Mouse (Mus musculus) midbrain, embryonic 13.5 days (tissue): ENCODE measurements at regions not wholly inside any gene's neighbourhood (a gene's known extent, or its start where the extent isn't known, plus 50 kb on each side); places are given as distances from the start of the nearest gene placed in this dataset.

Experiments used
- ATAC-seq: fragments of 200-750 bp; cut with Nextera tagmentation; 2 replicates; pipeline ENCODE4 v1.8.0; 2017; ENCODE audit warnings: mild to moderate bottlenecking, moderate TSS enrichment, moderate library complexity
- H3K27ac ChIP-seq: fragments of 300-500 bp; sonication (generic); 2 replicates; pipeline ENCODE4 v1.5.1; 2015; ENCODE audit warnings: inconsistent platforms, mild to moderate bottlenecking, moderate library complexity
- H3K27me3 ChIP-seq: fragments of 300-500 bp; sonication (generic); 2 replicates; pipeline ENCODE4 v1.6.1; 2015; ENCODE audit warnings: mild to moderate bottlenecking, inconsistent platforms
- H3K36me3 ChIP-seq: fragments of 300-500 bp; sonication (generic); 2 replicates; pipeline ENCODE4 v1.6.1; 2015; ENCODE audit warnings: mild to moderate bottlenecking, inconsistent platforms
- H3K4me1 ChIP-seq: fragments of 300-500 bp; sonication (generic); replicated peaks from 2 replicates; pipeline ENCODE4 v1.6.1; 2015; ENCODE audit warnings: inconsistent platforms
- H3K4me2 ChIP-seq: fragments of 300-500 bp; sonication (generic); replicated peaks from 2 replicates; pipeline ENCODE4 v1.6.1; 2015; ENCODE audit warnings: moderate library complexity, mild to moderate bottlenecking, inconsistent platforms
- H3K4me3 ChIP-seq: fragments of 300-500 bp; sonication (generic); replicated peaks from 2 replicates; pipeline ENCODE4 v1.5.1; 2015; ENCODE audit warnings: mild to moderate bottlenecking, inconsistent platforms
- H3K9ac ChIP-seq: fragments of 300-500 bp; sonication (generic); replicated peaks from 2 replicates; pipeline ENCODE4 v1.6.1; 2015; ENCODE audit warnings: mild to moderate bottlenecking, inconsistent platforms
- H3K9me3 ChIP-seq: fragments of 300-500 bp; sonication (generic); 2 replicates; pipeline ENCODE4 v1.6.1; 2016; ENCODE audit warnings: mild to moderate bottlenecking, inconsistent platforms
- WGBS: fragments of 180-500 bp; shearing (Covaris S2); methylation state at CpG from one replicate; pipeline ENCODE4 v1.1.7; 2015; 5-methylcytosine and 5-hydroxymethylcytosine counted together

- Histone ChIP-seq H3K9me3 (no peaks in the 10 kb centered on the region), H3K27me3 (no peaks in the 10 kb centered on the region), H3K4me1 (no peaks in the 10 kb centered on the region), H3K4me2 (no peak overlapping the region), H3K9ac (no peak overlapping the region), H3K36me3 (no peaks in the 10 kb centered on the region), H3K27ac (no peak overlapping the region), H3K4me3 (no peak overlapping the region)
- WGBS = 92% methylated on average over 6 of the region's 6 CpGs
- ATAC-seq = no peak
Measured at GRCm38 (mm10) chr6:17157270-17157669, 92.3 kb downstream of the Tes start.

- WGBS = 39% methylated on average over 18 of the region's 18 CpGs
- H3K4me3 ChIP-seq = no peak overlapping the region
- peak overlapping the region; percentile 43 for H3K4me2 ChIP-seq
- ATAC-seq = peak; percentile 68
- H3K27ac ChIP-seq = peak overlapping the region; percentile 81
- no peaks in the 10 kb centered on the region for H3K27me3 ChIP-seq
- H3K9ac ChIP-seq = no peak overlapping the region
- H3K4me1 ChIP-seq = peaks cover 29% of the 10 kb centered on the region
- no peaks in the 10 kb centered on the region for H3K9me3 ChIP-seq
- H3K36me3 ChIP-seq = no peaks in the 10 kb centered on the region
Measured at GRCm38 (mm10) chr6:17169971-17170781, 105.2 kb downstream of the Tes start.

DNA sequence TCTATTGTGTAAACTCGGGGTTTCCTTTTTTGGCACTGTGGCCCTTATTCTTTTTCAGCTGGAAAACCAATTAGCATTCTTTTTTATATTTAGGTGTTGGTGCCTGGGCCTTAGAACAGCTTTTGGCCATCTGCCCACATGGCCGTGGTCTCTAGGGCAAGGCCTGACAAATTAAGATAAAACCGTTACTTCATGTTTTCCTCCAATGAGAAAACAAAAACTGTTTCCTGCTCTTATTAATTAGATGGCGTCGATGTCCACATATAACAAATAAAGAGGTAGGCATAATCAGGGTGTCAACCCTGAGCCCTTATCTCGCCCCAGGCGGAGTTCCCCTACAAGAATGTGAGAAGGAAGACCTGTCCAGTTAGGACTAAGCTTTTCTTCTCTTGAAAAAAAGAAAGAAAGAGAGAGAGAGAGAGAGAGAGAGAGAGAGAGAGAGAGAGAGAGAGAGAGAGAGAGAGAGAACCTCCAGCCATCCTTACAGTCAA is 105.9 kb downstream of the Tes start:
- Histone ChIP-seq H3K4me3 (peak overlapping the region; percentile 19; the same call in 1 of the 2 replicates), H3K36me3 (no peaks in the 10 kb centered on the region), H3K27me3 (no peaks in the 10 kb centered on the region), H3K4me2 (peak overlapping the region; percentile 43), H3K4me1 (peaks cover 29% of the 10 kb centered on the region), H3K9ac (no peak overlapping the region), H3K27ac (peak overlapping the region; percentile 81), H3K9me3 (no peaks in the 10 kb centered on the region)
- WGBS = 28% methylated on average over 7 of the region's 7 CpGs
- peak; percentile 17; the same call in 1 of the 2 replicates for ATAC-seq

DNA sequence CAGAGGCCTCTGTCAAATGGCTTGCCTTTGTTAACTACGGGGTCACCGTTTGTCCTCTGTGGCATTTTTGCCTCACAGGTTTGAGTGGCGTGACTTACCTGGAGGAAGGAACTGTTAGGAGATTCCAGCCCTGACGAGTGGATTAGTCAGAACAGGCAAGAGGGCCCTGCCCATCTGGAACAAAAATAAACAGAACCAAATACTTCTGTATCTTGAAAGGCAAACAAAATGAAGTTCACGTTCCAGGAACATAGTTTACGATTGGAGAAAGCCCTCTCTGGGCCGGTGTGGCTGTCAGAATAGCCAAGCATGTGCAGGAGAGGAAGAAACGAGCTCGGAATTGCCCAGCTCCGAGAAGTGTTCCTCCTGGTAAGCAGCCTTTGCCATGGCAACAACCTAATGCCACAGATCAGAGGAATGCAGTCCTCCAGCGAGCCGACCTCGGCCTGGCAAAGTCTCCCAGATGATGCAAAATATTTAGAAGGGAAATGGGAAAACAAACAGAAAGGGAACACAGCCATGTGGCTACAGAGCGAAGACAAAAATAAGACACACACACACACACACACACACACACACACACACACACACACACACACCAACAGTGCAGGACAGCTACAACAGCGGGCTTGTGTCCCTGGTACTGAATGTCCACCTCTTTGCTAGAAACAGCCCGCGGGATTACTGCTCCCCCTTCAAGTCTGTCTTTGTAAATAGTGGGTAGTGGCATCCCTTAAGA is 106.5 kb downstream of the Tes start:
- peak overlapping the region; percentile 7; the same call in 1 of the 2 replicates for H3K9ac ChIP-seq
- peaks cover 29% of the 10 kb centered on the region for H3K4me1 ChIP-seq
- no peaks in the 10 kb centered on the region for H3K36me3 ChIP-seq
- H3K9me3 ChIP-seq = no peaks in the 10 kb centered on the region
- 8% methylated on average over 17 of the region's 17 CpGs for WGBS
- no peaks in the 10 kb centered on the region for H3K27me3 ChIP-seq
- H3K4me2 ChIP-seq = peak overlapping the region; percentile 43
- peak overlapping the region; percentile 19; the same call in 1 of the 2 replicates for H3K4me3 ChIP-seq
- ATAC-seq = peak; percentile 88
- peak overlapping the region; percentile 81 for H3K27ac ChIP-seq

- H3K4me1 ChIP-seq = peaks cover 29% of the 10 kb centered on the region
- no peaks in the 10 kb centered on the region for H3K36me3 ChIP-seq
- 13% methylated on average over 1 of the region's 1 CpGs for WGBS
- no peak for ATAC-seq
- no peak overlapping the region for H3K9ac ChIP-seq
- no peaks in the 10 kb centered on the region for H3K27me3 ChIP-seq
- no peaks in the 10 kb centered on the region for H3K9me3 ChIP-seq
- H3K4me2 ChIP-seq = no peak overlapping the region
- no peak overlapping the region for H3K4me3 ChIP-seq
- peak overlapping the region; percentile 81 for H3K27ac ChIP-seq
Measured at GRCm38 (mm10) chr6:17172050-17172449, 107.1 kb downstream of the Tes start.

DNA sequence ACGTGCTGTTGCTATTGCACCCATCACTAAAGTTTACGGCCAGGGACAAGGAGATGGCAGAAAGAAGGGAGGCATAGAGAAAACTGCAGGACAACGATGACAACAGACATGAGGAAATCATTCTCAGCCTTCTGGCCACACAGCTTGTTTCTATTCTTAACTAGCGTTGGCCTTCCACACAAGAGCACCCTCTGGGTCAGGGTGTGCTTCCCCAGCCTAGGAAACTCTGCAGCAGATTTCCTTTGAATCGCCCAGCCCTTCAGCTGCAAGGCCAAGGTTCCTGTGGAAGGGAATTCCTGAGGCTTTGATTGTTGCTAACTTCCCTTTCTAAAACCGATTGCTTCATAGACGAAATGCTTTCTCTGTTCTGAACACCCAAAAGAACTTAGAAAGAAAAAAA is 103.8 kb upstream of the Cav2 start:
- H3K27ac ChIP-seq = no peak overlapping the region
- no peak for ATAC-seq
- H3K9me3 ChIP-seq = no peaks in the 10 kb centered on the region
- no peak overlapping the region for H3K4me3 ChIP-seq
- peaks cover under 1% of the 10 kb centered on the region; the same call in 1 of the 2 replicates for H3K4me1 ChIP-seq
- H3K36me3 ChIP-seq = no peaks in the 10 kb centered on the region
- H3K4me2 ChIP-seq = no peak overlapping the region
- WGBS = 73% methylated on average over 7 of the region's 7 CpGs
- H3K9ac ChIP-seq = no peak overlapping the region
- H3K27me3 ChIP-seq = no peaks in the 10 kb centered on the region

- 78% methylated on average over 1 of the region's 1 CpGs for WGBS
Measured at GRCm38 (mm10) chr6:17179476-17179875, 101.5 kb upstream of the Cav2 start.

DNA sequence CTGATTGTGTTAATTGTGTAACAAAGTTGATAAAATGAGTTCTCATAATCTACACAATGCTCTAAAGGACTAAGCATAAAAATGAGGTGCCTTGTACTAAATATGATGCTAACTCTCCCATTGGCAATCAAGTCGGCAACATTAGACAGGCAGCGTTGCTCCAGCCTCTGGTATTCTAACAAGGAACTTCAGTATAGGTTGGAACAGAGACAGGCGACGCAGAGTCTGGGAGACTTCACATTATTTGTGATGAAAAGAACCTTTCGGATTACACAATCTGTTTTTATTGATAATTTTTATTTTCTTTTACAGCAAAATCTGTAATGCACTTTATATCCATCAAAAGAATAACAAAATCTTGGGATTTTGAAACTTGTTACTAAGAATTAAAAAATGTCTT is 94.4 kb upstream of the Cav2 start:
- H3K4me3 ChIP-seq = no peak overlapping the region
- no peak overlapping the region for H3K4me2 ChIP-seq
- WGBS = 73% methylated on average over 5 of the region's 5 CpGs
- no peak overlapping the region for H3K9ac ChIP-seq
- no peaks in the 10 kb centered on the region for H3K27me3 ChIP-seq
- H3K9me3 ChIP-seq = no peaks in the 10 kb centered on the region
- no peaks in the 10 kb centered on the region for H3K36me3 ChIP-seq
- no peaks in the 10 kb centered on the region for H3K4me1 ChIP-seq
- ATAC-seq = no peak
- H3K27ac ChIP-seq = no peak overlapping the region

More at GRCm38 (mm10) chr6:17179476-17179875, 101.5 kb upstream of the Cav2 start:
- Histone ChIP-seq H3K27me3 (no peaks in the 10 kb centered on the region), H3K9me3 (no peaks in the 10 kb centered on the region), H3K4me2 (no peak overlapping the region), H3K9ac (no peak overlapping the region), H3K4me1 (no peaks in the 10 kb centered on the region), H3K36me3 (no peaks in the 10 kb centered on the region), H3K27ac (no peak overlapping the region), H3K4me3 (no peak overlapping the region)
- no peak for ATAC-seq

GRCm38 (mm10) chr6:17187106-17187505 is 93.9 kb upstream of the Cav2 start:
- H3K4me1 ChIP-seq = no peaks in the 10 kb centered on the region
- H3K27me3 ChIP-seq = no peaks in the 10 kb centered on the region
- WGBS = 70% methylated on average over 4 of the region's 4 CpGs
- no peak for ATAC-seq
- H3K4me3 ChIP-seq = no peak overlapping the region
- no peak overlapping the region for H3K9ac ChIP-seq
- no peak overlapping the region for H3K4me2 ChIP-seq
- no peaks in the 10 kb centered on the region for H3K36me3 ChIP-seq
- H3K9me3 ChIP-seq = no peaks in the 10 kb centered on the region
- no peak overlapping the region for H3K27ac ChIP-seq

DNA sequence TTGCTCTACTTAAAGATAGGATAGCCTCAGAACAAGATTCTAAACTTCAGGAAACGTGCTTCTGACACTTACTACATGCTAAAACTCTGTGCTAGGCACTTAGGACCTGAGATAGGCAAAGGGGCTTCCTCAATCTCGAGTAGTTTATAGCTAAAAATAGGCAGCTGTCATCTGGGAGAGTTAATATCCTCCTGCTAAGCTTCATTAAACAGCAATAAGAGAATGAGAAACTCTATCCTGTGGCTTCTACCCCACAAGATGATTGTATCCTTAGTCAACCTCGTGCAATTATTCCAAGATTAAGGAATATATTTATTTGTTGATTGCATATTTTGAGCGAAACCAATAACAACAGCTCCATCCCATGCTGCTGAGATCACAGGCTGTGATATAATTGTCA is 85.4 kb upstream of the Cav2 start:
- no peak overlapping the region for H3K9ac ChIP-seq
- H3K4me2 ChIP-seq = no peak overlapping the region
- WGBS = 59% methylated on average over 4 of the region's 4 CpGs
- H3K4me3 ChIP-seq = no peak overlapping the region
- no peak overlapping the region for H3K27ac ChIP-seq
- H3K27me3 ChIP-seq = no peaks in the 10 kb centered on the region
- H3K36me3 ChIP-seq = no peaks in the 10 kb centered on the region
- ATAC-seq = no peak
- H3K9me3 ChIP-seq = no peaks in the 10 kb centered on the region
- H3K4me1 ChIP-seq = no peaks in the 10 kb centered on the region

- no peaks in the 10 kb centered on the region for H3K4me1 ChIP-seq
- 79% methylated on average over 18 of the region's 18 CpGs for WGBS
- no peak overlapping the region for H3K4me3 ChIP-seq
- no peak for ATAC-seq
- no peak overlapping the region for H3K4me2 ChIP-seq
- no peaks in the 10 kb centered on the region for H3K27me3 ChIP-seq
- no peak overlapping the region for H3K27ac ChIP-seq
- no peaks in the 10 kb centered on the region for H3K9me3 ChIP-seq
- no peak overlapping the region for H3K9ac ChIP-seq
- H3K36me3 ChIP-seq = no peaks in the 10 kb centered on the region
Measured at GRCm38 (mm10) chr6:17197728-17198397, 83.1 kb upstream of the Cav2 start.

GRCm38 (mm10) chr6:17198876-17199275 is 82.1 kb upstream of the Cav2 start:
- Histone ChIP-seq H3K27me3 (no peaks in the 10 kb centered on the region), H3K9me3 (no peaks in the 10 kb centered on the region), H3K27ac (no peak overlapping the region), H3K36me3 (no peaks in the 10 kb centered on the region), H3K4me3 (no peak overlapping the region), H3K9ac (no peak overlapping the region), H3K4me1 (no peaks in the 10 kb centered on the region), H3K4me2 (no peak overlapping the region)
- WGBS = 77% methylated on average over 9 of the region's 9 CpGs
- no peak for ATAC-seq
